Mouse (Mus musculus): ENCODE results near the gene Zfp382.
"Not testable (repeated sequence)": the region's sequence is repeated elsewhere in the genome, so short reads cannot be mapped to it uniquely, and the experiment has no call there.

The Zfp382 gene

DNA sequence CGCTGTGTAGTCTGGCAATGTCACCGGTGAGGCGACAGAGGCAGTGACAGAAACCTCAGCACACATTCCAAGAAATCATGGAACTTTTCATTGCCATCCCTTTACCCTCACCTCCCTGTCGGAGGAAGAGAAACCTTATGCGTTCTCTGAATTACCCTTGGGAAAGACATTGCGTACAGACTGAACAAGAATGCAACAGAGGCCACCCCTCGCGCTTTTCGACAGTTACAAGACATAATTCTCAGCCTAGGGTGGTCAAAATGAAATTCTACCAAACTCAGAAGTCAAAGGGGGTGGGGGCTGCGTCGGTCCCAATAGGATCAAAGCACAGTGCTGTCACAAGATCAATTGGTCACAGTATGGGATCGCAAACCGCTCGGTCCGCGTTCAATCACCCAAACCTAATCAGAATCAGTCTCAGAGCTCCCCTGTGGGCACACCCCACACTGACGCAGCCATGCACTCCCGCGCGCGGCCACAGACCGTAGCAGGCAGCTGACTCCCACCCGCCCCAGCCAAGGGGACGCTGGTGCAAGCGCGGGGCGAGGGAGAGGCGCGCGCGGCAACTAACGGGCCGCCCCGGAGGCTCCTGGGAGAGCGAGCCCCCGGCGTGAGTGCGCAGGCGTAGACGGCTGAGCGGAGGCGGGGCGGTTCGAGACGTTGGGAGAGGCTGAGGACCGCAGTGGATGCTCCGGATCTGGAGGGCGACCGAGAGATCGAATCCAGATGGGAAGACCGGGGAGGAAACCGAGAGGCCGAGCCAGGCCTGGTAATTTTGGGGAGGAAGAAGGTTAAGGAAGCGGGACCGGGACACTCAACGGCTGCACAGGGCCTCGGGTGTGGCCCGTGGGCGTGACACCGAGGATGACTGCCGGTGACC is at the start of gene Zfp382:
TSS of gene Zfp382 (plus strand) at position 635 of the 880 bp plus-strand sequence.
- DNase-seq, result peak; percentile 94 to 96

DNA sequence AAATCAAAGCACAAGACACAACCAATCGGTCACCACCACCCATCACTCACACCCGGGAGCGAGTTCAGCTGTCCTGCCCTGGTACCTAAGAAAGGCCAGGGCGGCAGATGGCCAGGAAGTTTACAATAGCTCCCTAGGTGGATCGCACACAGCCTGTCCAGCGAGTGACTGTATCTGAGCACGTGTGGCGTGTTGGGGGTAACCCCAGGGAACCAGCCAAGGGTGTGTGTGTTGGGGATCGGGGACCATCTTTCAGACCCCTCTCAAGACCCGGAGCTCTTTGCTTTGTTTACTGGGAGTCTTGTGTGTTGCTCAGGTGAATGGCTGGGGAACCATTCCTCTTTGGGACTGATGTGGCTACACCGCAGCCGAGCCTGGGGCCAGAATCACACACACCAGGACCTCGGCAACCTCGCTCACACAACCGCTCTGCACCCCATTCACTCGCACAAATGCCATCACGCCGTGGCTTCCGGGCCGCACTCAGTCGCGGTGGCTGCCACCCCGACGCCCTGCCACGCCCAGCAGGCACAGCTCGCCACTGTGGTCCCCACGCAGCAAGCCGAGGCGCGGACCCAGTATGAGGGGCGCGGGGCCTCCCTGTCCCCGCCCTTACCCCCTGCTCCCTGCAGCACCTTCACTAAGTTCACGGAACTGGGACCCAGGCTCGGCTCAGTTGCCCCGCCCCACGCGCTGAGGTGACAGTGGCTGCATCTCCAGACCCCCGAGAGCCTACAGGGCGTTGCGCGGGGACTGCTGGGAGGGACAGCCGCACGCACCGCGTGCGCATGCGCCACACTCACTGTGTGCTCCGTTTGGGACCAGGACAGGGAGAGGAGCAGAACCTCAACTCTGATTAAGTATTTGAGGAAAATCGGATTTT is 49.4 kb upstream of the Zfp382 start, which contains the start of gene Zfp82:
TSS of gene Zfp82 (minus strand) at position 755 of the 883 bp plus-strand sequence.
- DNase-seq, result peak; percentile 89 to 91

DNA sequence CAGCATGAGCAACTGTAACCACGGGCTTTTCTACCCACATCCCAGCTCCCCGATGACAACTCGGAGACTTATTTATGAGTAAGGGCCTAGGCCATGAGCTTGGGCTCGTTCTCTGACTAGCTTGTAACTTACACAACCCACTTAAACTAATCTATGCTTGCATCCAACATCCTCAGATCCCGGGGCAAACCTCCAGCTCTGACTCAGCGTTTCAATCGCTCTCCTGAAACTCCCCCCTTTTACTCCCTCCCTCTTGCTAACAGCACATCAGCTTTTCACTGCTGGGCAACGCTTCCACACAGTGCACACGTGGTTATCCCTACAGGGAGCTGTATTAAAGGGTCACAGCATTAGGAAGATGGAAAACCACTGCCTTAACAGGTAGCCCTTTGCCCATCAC is 35.2 kb upstream of the Zfp382 start:
- DNase-seq, result no peak

DNA sequence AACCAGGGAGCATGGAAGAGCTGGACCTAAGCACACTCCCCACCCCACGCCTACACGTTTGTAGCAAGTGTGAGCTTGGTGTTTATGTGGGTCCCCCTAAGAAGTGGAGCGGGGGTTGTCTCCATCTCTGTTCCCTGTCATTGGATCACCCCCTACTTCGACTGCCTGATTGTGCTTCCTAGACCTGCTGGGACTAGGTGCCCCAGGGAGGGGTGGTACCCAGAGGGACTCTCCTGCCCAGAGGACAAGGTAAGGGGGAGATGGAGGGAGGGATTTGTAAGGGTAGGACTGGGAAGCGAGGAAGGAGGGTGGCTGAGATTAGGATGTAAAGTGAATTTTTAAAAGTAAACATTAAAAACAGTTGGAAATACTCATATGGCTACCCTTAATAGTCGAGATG is 32.3 kb upstream of the Zfp382 start:
- DNase-seq, result no peak

DNA sequence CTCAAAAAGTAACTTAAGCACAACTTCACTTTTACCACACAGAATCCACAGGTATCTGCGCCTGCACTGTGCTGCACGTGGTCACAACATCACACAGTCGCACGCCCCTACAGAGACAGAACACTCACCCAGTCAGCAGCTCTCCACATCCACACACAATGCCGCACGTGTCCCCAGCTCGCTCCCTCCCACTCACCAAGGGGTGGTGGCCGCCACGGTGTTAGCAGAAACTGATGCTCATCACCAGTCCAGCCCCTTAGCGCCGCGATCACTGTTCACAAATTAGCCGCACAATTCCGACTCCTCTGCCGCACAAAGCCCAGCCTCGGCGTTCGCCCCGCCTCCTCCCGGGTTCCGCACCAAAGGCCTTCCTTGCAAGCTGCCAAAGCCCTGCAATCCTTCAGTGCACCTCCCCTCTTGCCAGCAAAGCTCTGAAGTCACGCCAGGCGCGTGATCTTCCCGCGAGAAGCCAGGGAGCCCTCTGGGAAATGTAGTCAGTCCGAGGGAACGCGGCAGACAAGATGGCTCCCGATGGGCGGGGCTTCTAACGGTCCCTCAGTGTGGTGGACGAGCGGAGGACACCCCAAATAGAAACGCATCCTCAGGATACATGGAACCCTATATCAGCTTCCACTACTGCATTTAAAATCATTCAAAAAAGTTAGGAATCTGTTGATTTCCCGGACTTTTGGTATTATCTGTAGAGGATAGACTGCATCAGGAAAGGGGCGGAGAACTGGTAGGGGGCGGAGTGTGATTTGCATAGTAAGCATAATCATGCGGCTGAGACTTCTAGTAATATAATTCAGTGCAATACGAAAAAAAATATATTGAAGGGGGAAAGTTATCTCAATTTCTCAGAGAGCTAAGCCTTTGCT is 31.4 kb upstream of the Zfp382 start, which contains the start of the genes Gm26920 and Zfp566:
TSS of gene Gm26920 (minus strand) at position 319 of the 878 bp plus-strand sequence.
TSS of gene Zfp566 (minus strand) at position 436 of the 878 bp plus-strand sequence.
- peak; percentile 95 to 97 for DNase-seq

DNA sequence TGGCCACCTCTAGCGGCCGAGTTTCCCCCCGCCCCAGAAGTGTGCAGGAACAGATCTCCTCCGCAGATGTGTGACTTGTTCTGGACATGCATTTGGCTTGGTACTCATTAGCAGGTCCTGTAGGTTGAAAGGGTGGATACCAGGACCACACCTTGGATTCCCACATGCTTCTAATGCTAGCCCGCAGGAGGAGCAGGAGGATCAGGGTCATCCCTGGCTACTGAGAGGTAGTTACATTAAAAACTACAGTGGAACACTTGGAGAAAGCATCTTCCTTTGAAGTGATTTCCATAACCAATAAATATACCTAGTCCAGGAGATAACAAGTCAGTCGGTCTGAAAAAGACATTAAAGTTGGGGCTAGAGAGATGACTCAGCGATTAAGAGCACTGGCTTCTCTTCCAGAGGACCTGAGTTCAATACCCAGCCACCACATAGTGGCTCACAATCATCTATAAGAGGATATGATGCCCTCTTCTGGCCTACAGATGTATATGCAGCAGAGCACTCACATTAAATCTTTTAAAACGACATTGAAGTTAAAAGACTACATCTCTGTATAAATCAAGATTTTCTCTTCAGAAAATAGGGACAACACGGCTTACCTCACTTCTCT is 30.7 kb upstream of the Zfp382 start:
- DNase-seq, result no peak

DNA sequence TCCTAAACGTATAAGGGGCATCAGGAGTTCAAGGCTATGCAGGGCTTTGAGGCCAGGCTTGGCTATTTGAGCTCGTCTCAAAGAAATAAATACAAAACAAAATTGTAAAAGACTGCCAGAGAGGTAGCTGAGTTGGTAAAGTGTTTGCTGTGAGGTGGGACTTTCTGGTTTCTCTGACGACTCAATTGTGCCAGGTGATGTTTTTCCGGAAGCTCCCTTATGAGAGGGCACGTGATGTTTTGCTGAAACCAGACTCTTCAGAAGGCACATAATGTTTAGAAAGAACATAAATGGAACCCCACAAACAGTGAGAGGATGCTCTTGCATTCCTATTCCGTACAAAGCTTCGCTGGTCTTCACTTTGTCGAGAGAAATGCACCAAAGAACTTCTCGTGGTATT is 29.1 kb upstream of the Zfp382 start:
- no peak for DNase-seq

DNA sequence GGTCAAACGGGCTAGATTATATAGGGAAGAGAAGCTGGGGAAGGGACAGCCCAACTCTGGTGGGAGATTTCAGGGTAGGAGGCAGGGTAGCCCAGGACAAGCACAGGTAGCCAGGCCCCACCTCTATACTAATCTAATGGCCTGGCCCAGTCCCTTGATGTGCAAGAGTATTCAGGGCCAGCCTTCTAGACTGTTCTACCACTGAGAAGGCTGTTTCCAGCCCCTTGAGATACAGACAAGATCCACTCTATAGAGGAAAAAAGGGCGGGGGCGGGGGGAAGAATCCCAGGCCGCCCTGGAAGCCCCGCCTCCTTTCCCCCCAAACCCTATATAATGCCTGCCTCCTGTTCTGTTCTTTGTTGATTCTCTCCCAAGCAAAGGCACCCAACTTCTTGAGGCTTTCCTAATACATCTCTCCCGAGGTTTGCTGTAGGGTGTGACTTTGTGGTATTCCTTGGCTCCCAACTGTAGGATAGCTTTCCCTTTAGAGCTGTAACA is 27.8 kb upstream of the Zfp382 start:
- DNase-seq, result peak in 1 of 2 experiments; percentile 23

DNA sequence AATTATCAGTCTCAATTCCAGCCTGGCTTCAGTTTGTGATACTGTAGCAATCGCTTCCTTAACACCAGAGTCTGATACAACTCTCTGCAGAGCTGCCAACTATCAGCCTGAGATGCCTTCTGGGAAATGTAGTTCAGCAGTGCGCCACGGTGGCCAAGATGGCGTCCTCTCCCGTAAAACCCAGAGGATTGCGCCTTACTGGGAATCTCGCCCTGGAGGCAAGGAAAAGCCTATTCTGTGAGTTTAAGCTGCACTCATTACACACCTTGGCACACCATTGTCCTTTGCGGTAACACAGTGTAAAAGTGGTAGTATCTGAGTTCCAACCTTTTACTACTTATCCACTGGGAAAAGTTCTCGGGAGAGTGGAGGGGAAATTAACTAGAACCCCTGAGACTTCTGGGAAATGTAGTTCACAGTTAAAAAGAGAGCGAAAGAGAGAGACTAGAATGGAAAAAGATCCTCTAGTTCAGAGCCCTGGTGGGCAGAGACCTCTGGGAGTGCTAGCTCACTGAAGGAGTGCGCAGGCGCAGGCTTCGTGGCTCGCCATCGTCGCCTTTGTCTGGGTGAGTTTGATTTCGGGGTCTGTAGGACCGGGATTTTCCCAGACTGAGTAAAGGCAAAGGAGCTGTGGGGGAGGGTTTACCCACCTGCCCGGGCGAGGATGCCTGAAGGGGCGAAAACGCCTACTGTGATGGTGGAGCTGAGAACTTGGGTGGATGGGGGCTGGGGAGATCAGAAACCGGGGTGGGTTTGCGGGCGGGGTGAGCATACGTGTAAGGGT is 26.9 kb upstream of the Zfp382 start, which contains the start of gene Zfp260:
TSS of gene Zfp260 (plus strand) at position 132 of the 784 bp plus-strand sequence.
- DNase-seq, result peak; percentile 91 to 92

DNA sequence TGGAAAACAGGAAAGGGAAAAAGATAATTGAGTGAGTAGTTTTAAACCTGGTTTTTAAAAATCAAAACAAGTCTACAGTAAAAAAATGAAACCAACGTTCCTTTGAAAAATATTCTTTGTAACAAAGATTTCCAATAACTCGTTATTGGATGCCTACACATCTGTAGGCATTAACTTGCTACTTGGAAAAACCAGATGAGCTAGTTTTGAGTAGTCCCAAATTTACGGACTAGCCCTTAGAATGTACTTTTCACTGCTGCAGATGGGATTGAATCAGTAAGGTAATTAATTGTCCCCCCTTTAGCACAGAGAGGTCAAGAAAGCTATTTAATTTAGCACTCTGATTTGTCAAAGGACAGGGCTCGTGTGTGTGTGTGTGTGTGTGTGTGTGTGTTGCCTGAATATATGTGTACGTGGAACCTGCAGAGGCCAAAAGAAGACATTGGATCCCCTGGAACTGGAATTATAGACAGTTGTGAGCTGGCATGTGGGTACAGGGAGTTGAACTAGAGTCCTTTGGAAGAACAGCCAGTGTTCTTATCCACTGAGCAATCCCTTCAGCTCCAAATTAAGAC is 26.1 kb upstream of the Zfp382 start:
- no peak for DNase-seq

DNA sequence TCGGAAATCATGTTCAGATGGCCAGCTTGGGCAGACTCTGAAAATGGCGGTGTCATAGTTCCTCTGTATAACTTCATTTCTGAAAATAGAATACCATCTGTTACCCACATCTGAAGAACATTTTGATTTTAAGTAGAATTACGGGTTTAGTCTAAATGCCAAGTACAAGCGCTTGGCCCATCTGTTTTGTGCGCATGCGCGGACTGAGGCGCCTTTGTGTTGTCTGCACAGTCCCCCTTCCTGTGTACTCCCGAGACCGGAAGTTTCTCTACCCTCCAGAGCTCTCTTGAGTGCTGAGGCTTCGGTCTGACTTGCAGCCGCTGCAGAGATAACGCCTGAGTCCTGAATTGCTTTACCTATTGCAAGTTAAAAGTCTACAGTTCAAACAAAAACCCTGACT is 22.4 kb upstream of the Zfp382 start:
- DNase-seq, result peak; percentile 77 to 80

DNA sequence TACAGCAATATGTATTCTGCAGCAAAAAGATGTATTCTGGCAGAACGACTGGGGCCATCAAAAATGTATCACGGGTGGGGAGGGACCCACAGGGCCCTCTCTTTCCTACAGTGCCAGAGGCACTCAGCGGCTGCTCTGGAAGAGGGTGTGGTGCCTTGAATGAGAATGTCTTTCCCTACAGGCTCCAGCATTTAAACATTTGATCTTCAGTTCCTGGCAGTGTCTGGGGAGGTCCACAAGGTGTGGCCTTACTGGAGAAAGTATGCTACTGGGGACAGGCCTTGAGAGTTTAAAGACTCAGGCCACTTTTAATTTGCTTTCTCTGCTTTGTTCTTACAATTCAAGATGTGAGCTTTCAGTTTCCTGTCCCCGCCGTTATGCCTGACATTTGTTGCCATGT is 5.7 kb upstream of the Zfp382 start:
- no peak for DNase-seq

DNA sequence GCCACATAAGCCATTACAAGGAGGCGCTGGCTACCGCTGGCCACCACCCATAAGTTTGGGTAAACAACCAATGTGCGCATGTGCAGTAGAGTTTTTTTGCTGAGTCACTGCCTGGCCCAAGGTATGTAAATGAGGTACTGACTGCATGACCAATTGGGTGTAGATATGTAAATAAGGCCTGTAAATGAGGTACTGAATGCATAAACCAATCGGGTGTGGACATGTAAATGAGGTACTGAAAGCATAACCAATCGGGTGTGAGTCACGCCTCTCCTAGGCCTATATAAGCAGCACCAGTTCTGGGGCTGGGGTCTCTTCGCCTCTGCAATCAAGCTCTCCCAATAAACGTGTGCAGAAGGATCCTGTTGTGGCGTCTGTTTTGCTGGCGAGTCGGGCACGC is 3.8 kb upstream of the Zfp382 start:
- DNase-seq, result not testable (repeated sequence)

DNA sequence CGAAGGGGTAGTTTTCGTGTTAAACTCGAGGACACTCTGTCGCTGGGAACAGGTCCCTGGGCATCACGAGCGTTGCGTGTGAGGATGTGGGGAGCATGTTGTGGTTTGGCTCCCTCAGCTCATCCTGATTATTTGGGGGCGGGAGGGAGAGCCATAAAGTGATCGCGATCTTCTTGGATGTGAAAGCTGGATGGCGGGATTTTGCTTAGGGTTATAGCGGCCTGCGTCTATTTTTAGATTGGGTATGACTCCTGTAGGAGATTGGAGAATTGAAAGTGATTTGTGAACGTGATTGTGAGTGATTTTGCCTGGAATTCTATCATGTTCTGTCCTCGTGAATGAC is 417 bp downstream of the Zfp382 start:
- DNase-seq, result no peak

DNA sequence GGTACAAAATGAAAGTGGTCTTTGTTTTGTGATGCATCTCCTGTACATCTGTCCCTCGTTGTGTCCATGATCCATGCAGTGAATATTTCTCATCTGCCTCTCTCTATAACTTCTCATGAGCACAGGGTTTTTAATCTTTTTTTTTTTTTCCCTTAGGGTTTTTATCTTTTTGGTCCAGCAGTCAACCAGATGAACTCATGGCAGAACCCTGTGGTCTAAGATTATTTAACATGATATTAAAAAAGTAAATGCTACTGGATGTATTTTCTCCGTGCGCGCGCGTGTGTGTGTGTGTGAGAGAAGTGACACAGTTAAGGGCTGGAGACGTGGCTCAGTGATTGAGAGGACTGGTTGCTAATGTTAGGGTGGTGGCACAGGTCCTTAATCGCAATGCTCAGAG is 8.2 kb downstream of the Zfp382 start:
- no peak for DNase-seq

DNA sequence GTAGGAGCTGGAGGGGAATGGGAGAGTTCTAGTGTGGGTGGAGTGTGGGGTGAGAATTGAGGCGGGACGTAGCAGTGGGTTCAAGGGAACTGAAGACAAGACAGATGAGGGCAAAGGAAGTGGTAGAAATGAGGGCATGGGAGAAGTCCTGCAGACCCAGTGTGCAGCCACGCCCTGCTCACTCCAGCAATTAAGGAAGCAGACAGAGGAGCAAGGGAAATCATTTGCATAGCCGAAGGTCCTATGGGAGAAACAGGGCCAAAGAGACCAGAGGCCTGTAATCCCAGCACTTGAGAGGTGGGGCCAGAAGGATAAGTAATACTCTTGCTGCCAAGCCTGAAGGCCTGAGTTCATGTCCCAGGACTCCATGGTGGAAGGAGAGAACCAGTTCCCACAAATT is 10.7 kb downstream of the Zfp382 start:
- DNase-seq, result no peak

DNA sequence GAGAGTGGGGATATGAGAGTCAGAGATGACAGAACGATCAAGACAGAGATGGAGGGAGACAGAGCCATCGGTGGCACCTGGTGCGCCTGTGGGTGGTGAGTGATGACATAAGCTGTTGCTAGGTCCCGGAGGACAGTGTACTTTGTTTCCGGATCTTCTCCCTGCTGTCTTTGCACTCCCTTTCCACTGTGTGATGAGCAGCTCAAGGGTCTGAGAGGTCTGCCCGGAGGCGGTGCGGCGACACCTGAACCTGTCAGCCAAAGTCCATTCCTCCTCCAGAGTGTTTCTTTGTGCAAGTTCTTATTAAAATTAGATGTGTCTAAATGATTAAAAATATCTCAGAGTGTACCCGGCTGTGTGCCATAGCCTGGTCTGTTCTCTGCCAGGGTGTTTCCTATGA is 15.1 kb downstream of the Zfp382 start:
- peak in 1 of 2 experiments; percentile 18 for DNase-seq

DNA sequence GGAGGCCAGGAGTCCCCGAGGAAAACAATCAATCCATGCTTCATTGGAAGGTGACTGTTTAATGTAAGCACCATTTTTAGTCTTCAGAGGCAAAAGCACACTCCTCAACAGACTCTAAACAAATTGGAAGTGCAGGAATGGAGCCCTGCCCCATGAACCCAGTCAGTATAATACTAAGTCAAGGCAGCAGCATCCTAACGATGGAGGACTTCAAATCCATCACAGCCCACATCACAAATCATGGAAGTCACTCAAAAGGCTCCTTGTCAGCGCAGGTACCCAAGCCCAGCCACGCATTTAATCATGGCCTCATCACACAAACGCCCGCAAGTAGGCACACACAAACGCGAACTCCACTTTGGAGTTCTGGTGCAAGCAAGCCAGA is 21.4 kb downstream of the Zfp382 start:
- DNase-seq, result no peak

DNA sequence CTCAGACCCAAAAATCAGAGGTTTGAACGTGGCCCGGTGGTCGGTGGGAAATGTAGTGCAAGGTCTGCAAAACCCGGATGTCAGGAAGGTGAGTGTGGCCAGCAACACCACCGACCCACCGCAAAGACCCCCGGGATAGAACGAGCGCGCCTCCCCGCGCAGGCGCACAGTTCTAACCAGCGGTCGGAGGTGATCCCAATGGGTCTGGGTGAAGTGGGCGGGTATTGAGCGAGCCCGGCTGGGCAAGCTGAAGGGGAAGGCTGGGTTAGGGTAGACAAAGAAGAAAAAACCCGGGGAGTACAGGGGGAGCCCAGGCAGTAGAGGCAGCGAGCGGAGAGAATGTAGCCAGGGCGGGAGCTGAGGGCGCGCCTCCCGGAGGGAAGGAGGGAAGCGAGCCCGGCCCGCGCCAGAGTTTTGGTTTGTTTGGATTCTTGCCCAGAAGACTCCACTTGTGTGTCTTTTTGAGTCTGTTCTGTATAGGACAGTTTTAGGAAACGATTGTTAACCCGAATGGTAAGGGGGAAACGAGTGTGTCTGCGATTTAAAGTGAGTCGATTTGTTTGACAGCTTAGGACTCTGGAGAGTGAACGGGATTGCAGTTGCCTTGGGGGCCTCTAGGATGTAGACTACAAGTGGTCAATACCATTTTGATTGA is 21.9 kb downstream of the Zfp382 start:
- DNase-seq, result peak; percentile 55 to 58

DNA sequence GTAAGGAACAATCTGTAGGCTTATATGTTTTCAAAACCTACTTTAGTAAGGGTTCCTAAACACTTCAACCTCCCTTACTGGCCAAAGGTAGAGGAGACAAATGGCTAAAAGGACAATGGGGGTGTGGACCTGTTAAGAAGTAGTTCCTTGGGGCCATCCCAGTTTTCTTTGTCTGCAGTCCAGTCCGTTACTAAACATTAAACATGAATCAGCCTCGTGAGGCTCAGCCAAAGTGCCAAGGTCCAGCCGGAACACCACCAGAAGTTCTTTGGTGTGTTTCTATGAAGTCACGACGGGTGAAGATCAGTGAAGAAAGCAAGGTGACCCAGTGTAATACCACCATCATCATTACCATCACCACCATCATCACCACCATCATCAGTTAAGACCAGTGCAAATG is 25.3 kb downstream of the Zfp382 start:
- no peak for DNase-seq
